Mouse (Mus musculus) kidney, postnatal 10 days (tissue): ENCODE data around the gene Oxct2b.
"Not testable (repeated sequence)": the region's sequence is repeated elsewhere in the genome, so short reads cannot be mapped to it uniquely, and the experiment has no call there.

Source experiments
- DNase-seq: peaks from one replicate; pipeline ENCODE4 v3.0.0; 2021; ENCODE audit warnings: mixed read lengths

Oxct2b gene

GRCm38 (mm10) chr4:123116011-123116410, at the start of gene Oxct2b:
Gene Oxct2b (plus strand): TSS chr4:123116266.
- DNase-seq: no peak

GRCm38 (mm10) chr4:123068646-123069045, 47.4 kb upstream of the Oxct2b start:
- DNase-seq: no peak

GRCm38 (mm10) chr4:123071266-123071966, 44.6 kb upstream of the Oxct2b start:
- DNase-seq: peak; percentile 63

- DNase-seq: peak; percentile 29
Observed at GRCm38 (mm10) chr4:123076928-123077327, 39.1 kb upstream of the Oxct2b start.

GRCm38 (mm10) chr4:123078231-123078630, 37.8 kb upstream of the Oxct2b start:
- no peak for DNase-seq

- peak; percentile 52 for DNase-seq
Observed at GRCm38 (mm10) chr4:123080791-123081190, 35.3 kb upstream of the Oxct2b start.

GRCm38 (mm10) chr4:123082283-123083163, 33.5 kb upstream of the Oxct2b start:
- peak; percentile 70 for DNase-seq

GRCm38 (mm10) chr4:123083323-123083902, 32.7 kb upstream of the Oxct2b start:
- no peak for DNase-seq

GRCm38 (mm10) chr4:123085290-123085689, 30.8 kb upstream of the Oxct2b start:
- no peak for DNase-seq

GRCm38 (mm10) chr4:123086381-123086780, 29.7 kb upstream of the Oxct2b start:
- no peak for DNase-seq

GRCm38 (mm10) chr4:123092621-123093020, 23.4 kb upstream of the Oxct2b start:
- DNase-seq: no peak

- DNase-seq: no peak
Observed at GRCm38 (mm10) chr4:123093064-123093776, 22.8 kb upstream of the Oxct2b start.

- DNase-seq: no peak
Observed at GRCm38 (mm10) chr4:123093869-123094268, 22.2 kb upstream of the Oxct2b start.

GRCm38 (mm10) chr4:123104651-123105450, 11.2 kb upstream of the Oxct2b start, which contains the start of gene Bmp8b:
Gene Bmp8b (plus strand): TSS chr4:123105165.
- DNase-seq: peak; percentile 46

GRCm38 (mm10) chr4:123105451-123105790, 10.6 kb upstream of the Oxct2b start:
- DNase-seq: no peak

GRCm38 (mm10) chr4:123105929-123106328, 10.1 kb upstream of the Oxct2b start:
- DNase-seq: not testable (repeated sequence)

- DNase-seq: no peak
Observed at GRCm38 (mm10) chr4:123106864-123107263, 9.2 kb upstream of the Oxct2b start.

GRCm38 (mm10) chr4:123108056-123108455, 8.0 kb upstream of the Oxct2b start:
- no peak for DNase-seq

- no peak for DNase-seq
Observed at GRCm38 (mm10) chr4:123110751-123111150, 5.3 kb upstream of the Oxct2b start.

- not testable (repeated sequence) for DNase-seq
Observed at GRCm38 (mm10) chr4:123111275-123111983, 4.6 kb upstream of the Oxct2b start.

GRCm38 (mm10) chr4:123112216-123112764, 3.8 kb upstream of the Oxct2b start:
- DNase-seq: no peak
